8 mouse cellular contexts compared by ENCODE assay signal in genomic region chr8:121897871-121898381, GRCm38 (mm10). TPM values are rescaled to one million over a fixed set of nuclear protein-coding genes. Genes with fewer than 3 reads are reported as not detected.
DNase-seq lines count a peak whose midpoint lies in the region; ATAC-seq lines count a peak whose summit lies in the region.

No protein-coding gene starts in this region.

- H3K9ac ChIP-seq in embryonic facial prominence, embryonic 15.5 days: peak overlapping the region; percentile 18; the same call in 1 of the 2 replicates
- peak overlapping the region; percentile 41 for H3K9ac ChIP-seq in hindbrain, embryonic 16.5 days (ENCODE audit: low read depth, low read length)

- WGBS in embryonic facial prominence, embryonic 15.5 days: 21% methylated on average over 7 of the region's 7 CpGs
- 9% methylated on average over 7 of the region's 7 CpGs for WGBS in hindbrain, embryonic 16.5 days

- 0 out of 2 replicates have a peak, but pooled peaks cover 10% of the 10 kb centered on the region for H3K36me3 ChIP-seq in embryonic facial prominence, embryonic 15.5 days
- no peaks in the 10 kb centered on the region for H3K36me3 ChIP-seq in hindbrain, embryonic 16.5 days (ENCODE audit: control insufficient read depth, insufficient read depth, low read length)

- ATAC-seq in embryonic facial prominence, embryonic 15.5 days (ENCODE audit: insufficient number of reproducible peaks, low FRiP score, low TSS enrichment, low read depth): peak; percentile 5; the same call in 1 of the 2 replicates
- peak; percentile 32 for ATAC-seq in hindbrain, embryonic 16.5 days

- H3K27ac ChIP-seq in embryonic facial prominence, embryonic 15.5 days (replicated peaks): peak overlapping the region; percentile 86
- peak overlapping the region; percentile 57 for H3K27ac ChIP-seq in hindbrain, embryonic 16.5 days (ENCODE audit: low read depth, low read length)

- H3K4me1 ChIP-seq in embryonic facial prominence, embryonic 15.5 days: peaks cover 51% of the 10 kb centered on the region
- peaks cover 34% of the 10 kb centered on the region for H3K4me1 ChIP-seq in hindbrain, embryonic 16.5 days (ENCODE audit: control insufficient read depth, insufficient read depth, low read depth, low read length)

- H3K9me3 ChIP-seq in embryonic facial prominence, embryonic 15.5 days (replicated peaks): no peaks in the 10 kb centered on the region
- no peaks in the 10 kb centered on the region for H3K9me3 ChIP-seq in hindbrain, embryonic 16.5 days (ENCODE audit: control insufficient read depth, low read length)

- H3K4me3 ChIP-seq in embryonic facial prominence, embryonic 15.5 days (replicated peaks): no peak overlapping the region
- H3K4me3 ChIP-seq in hindbrain, embryonic 16.5 days (ENCODE audit: low read length): no peak overlapping the region

- intact Hi-C loops in left cerebral cortex, postnatal 36 days (cut with DNase I): no loop called here

- DNase-seq in adrenal gland, adult 8-10 months: peak; percentile 45
- no peak for DNase-seq in adrenal gland, postnatal 4 days (ENCODE audit: low spot score in 2 of 2)
- DNase-seq in 416B (ENCODE audit: low read depth): peak; percentile 95
- peak; percentile 62 to 66 for DNase-seq in left cerebral cortex, postnatal 36 days (ENCODE audit: low spot score in 2 of 2)
- DNase-seq in neural tube, embryonic 10.5 days (ENCODE audit: extremely low spot score, low spot score): peak; percentile 34
- no peak for DNase-seq in T-cell, adult 2 months (ENCODE audit: low spot score)

- 0 out of 2 replicates have a peak overlapping the region, but pooled peaks have one; percentile 15 for H3K4me2 ChIP-seq in embryonic facial prominence, embryonic 15.5 days (replicated peaks)
- H3K4me2 ChIP-seq in hindbrain, embryonic 16.5 days (ENCODE audit: low read length): peak overlapping the region; percentile 36

- no peaks in the 10 kb centered on the region for H3K27me3 ChIP-seq in embryonic facial prominence, embryonic 15.5 days
- no peaks in the 10 kb centered on the region for H3K27me3 ChIP-seq in hindbrain, embryonic 16.5 days (replicated peaks; ENCODE audit: control insufficient read depth, insufficient read depth, low read length)

RNA-seq across cellular contexts. Expression of gene Slc7a5, which starts 9.6 kb away (rescaled TPM):
- 10 to 100 TPM; 51.8 to 96.5 (median 70.3) TPM for total RNA-seq in adrenal gland, adult 8-10 months (2022)
- 10 to 100 TPM; 56.2 to 59.0 TPM for total RNA-seq in adrenal gland, postnatal 4 days (2021)
- 31.0 and 31.9 TPM in 2 replicates for polyA plus RNA-seq in embryonic facial prominence, embryonic 15.5 days (2015; fragmentation: Nextera tagmentation; extraction: Ambion mirVana)
- 44.9 and 57.8 TPM in 2 replicates for polyA plus RNA-seq in hindbrain, embryonic 16.5 days (2015; fragmentation: Nextera tagmentation; extraction: Ambion mirVana)
- total RNA-seq in left cerebral cortex, postnatal 36 days (2021): 10 to 100 TPM; 61.9 to 73.8 TPM

RNA-seq across cellular contexts. Expression of gene Car5a, which starts 46.8 kb away (rescaled TPM):
- total RNA-seq in adrenal gland, adult 8-10 months (2022): not detected
- under 1 TPM in 1 of 2 experiments, not detected in 1; 0.76 TPM for total RNA-seq in adrenal gland, postnatal 4 days (2021)
- 0.13 TPM in 1 of 2 replicates, not detected in the other for polyA plus RNA-seq in embryonic facial prominence, embryonic 15.5 days (2015; fragmentation: Nextera tagmentation; extraction: Ambion mirVana)
- polyA plus RNA-seq in hindbrain, embryonic 16.5 days (2015; fragmentation: Nextera tagmentation; extraction: Ambion mirVana): 0.25 and 0.40 TPM in 2 replicates
- not detected for total RNA-seq in left cerebral cortex, postnatal 36 days (2021)

RNA-seq across cellular contexts. Expression of gene Banp, which starts 51.6 kb away (rescaled TPM):
- 10 to 100 TPM; 16.5 to 40.8 (median 27.9) TPM for total RNA-seq in adrenal gland, adult 8-10 months (2022)
- total RNA-seq in adrenal gland, postnatal 4 days (2021): 10 to 100 TPM; 14.0 to 15.7 TPM
- polyA plus RNA-seq in embryonic facial prominence, embryonic 15.5 days (2015; fragmentation: Nextera tagmentation; extraction: Ambion mirVana): 46.3 and 48.5 TPM in 2 replicates
- polyA plus RNA-seq in hindbrain, embryonic 16.5 days (2015; fragmentation: Nextera tagmentation; extraction: Ambion mirVana): 49.9 and 54.9 TPM in 2 replicates
- total RNA-seq in left cerebral cortex, postnatal 36 days (2021): 10 to 100 TPM; 25.8 to 47.8 TPM

Comparison
In these comparisons a context has a peak if more than half of its experiments do, and no peak if none do; other contexts are left out.
1. DNase-seq: peak in adrenal gland, adult 8-10 months (single experiment), 416B (single experiment), left cerebral cortex, postnatal 36 days (2 of 2) and neural tube, embryonic 10.5 days (single experiment); none in adrenal gland, postnatal 4 days (0 of 2) and T-cell, adult 2 months (single experiment).